Mouse (Mus musculus) T-helper 17 cell (primary cell): Measurements from ENCODE around the gene Gm3045.

ENCODE experiments used
- in situ Hi-C, 2 experiments: fragments of 300-600 bp; cut with MboI, MseI; formaldehyde crosslinking; loops; 1 replicate in 1 of 2; 2 replicates in 1 of 2; pipeline ENCODE4 v1.15.1; 2025; ENCODE audit warnings: high pct_unique_total_duplicates in 2 of 2

Gm3045 gene

GRCm38 (mm10) chr13:56478027-56478426 is 51.6 kb downstream of the Gm3045 start:
- in situ Hi-C loops, result loop anchor here in 1 of 2 experiments (5.0 kb wide), 2 partner anchors 74 to 1634 kb away; partner anchors contain the start of gene Klhl3

- in situ Hi-C loops, result loop anchor here in 1 of 2 experiments (10.0 kb wide), 1 partner anchor 1883 kb away; no protein-coding TSS in a partner anchor
These were observed 55.8 kb downstream of the Gm3045 start, which contains the start of gene Il9 for GRCm38 (mm10) chr13:56482146-56482545. Gene Il9 (minus strand): TSS chr13:56482246.
